Mouse (Mus musculus) ES-Bruce4 (cell line): ENCODE measurements at regions not wholly inside any gene's neighbourhood (a gene's known extent, or its start where the extent isn't known, plus 50 kb on each side); places are given as distances from the start of the nearest gene placed in this dataset.

Experiments
- H3K27ac ChIP-seq: 2 replicates; pipeline ENCODE4 v1.5.1; 2012; ENCODE audit warnings: low read length, inconsistent platforms; ENCODE audit not compliant: insufficient read depth
- H3K27me3 ChIP-seq: 2 replicates; pipeline ENCODE4 v1.6.1; 2012; ENCODE audit warnings: mild to moderate bottlenecking, low read length, inconsistent platforms; ENCODE audit not compliant: control insufficient read depth, poor library complexity, insufficient read depth, severe bottlenecking
- H3K36me3 ChIP-seq: 2 replicates; pipeline ENCODE4 v1.6.1; 2012; ENCODE audit warnings: inconsistent platforms, mild to moderate bottlenecking, low read length, moderate library complexity; ENCODE audit not compliant: control insufficient read depth, poor library complexity, insufficient read depth, severe bottlenecking
- H3K4me1 ChIP-seq: one replicate; pipeline ENCODE4 v1.8.1; 2011; ENCODE audit warnings: low read length; ENCODE audit not compliant: control insufficient read depth, insufficient read depth
- H3K4me3 ChIP-seq: 2 replicates; pipeline ENCODE4 v1.5.1; 2011; ENCODE audit warnings: low read depth, mild to moderate bottlenecking, low read length
- H3K9ac ChIP-seq: 2 replicates; pipeline ENCODE4 v1.6.1; 2012; ENCODE audit warnings: low read depth, mild to moderate bottlenecking, inconsistent platforms; ENCODE audit not compliant: poor library complexity, severe bottlenecking
- H3K9me3 ChIP-seq: replicated peaks from 2 replicates; pipeline ENCODE4 v1.6.1; 2012; ENCODE audit warnings: mild to moderate bottlenecking, low read length, inconsistent platforms; ENCODE audit not compliant: control insufficient read depth, poor library complexity, insufficient read depth, severe bottlenecking
- CTCF ChIP-seq: IDR thresholded peaks from one replicate; pipeline ENCODE4 v1.8.1; 2011; ENCODE audit warnings: low read depth, low read length
- EP300 ChIP-seq: IDR thresholded peaks from 2 replicates; pipeline ENCODE4 v1.6.1; 2011; ENCODE audit warnings: low read depth, low read length; ENCODE audit not compliant: insufficient read depth
- POLR2A ChIP-seq: IDR thresholded peaks from one replicate; pipeline ENCODE4 v1.8.1; 2011; ENCODE audit warnings: low read length; ENCODE audit not compliant: insufficient read depth

DNA sequence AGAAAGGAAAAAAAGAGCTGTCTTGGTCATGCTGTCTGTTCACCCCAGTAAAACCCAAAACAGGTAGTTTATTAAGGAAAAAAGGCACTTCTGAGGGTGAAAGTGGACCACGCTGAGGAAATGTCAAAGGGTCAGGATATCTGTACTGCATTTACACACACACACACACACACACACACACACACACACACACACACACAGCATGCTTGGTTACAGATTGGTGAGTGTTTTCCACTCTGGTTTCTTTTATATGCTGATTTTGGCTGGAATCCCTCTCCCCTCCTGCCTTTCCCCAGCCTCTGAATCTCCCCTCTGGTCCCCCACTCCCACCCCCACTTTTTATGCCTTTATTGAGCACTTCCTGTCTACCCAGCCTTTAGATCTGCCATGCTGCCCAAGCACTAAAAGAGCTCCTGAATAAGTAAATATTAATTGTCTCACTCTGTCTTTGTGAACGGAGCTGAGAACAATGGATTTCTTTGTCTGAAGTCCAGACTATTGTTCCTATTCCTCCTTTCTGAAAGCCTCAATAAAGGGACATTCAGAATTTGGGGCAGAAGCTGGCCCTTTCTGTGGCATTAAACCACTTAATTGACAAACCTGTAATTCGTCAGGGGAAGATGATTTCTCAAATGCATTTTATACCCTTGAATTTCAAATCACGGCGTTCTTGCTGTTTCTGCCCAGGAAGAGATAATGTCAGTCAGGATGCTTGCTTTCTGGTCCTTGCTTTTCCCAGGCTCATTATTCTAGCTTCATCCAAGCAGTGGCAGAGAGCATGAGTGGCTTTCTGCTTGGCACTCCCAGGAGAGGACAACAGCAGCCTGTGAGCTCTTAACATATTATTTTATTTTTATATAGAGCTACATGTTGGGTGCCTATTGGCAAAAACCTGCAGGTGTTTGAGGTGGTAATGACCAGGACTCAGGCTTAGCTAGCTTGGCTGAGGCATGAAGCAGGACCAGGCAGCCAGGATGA, 187.8 kb downstream of the Zfp619 start:
- peaks cover 1% of the 10 kb centered on the region for H3K4me1 ChIP-seq
- no peak overlapping the region for H3K9ac ChIP-seq
- no peaks in the 10 kb centered on the region for H3K36me3 ChIP-seq
- H3K27me3 ChIP-seq: no peaks in the 10 kb centered on the region
- no peak for TF ChIP-seq POLR2A
- TF ChIP-seq CTCF: no peak
- no peak for TF ChIP-seq EP300
- H3K9me3 ChIP-seq: no peaks in the 10 kb centered on the region
- no peak overlapping the region for H3K4me3 ChIP-seq
- no peak overlapping the region for H3K27ac ChIP-seq

DNA sequence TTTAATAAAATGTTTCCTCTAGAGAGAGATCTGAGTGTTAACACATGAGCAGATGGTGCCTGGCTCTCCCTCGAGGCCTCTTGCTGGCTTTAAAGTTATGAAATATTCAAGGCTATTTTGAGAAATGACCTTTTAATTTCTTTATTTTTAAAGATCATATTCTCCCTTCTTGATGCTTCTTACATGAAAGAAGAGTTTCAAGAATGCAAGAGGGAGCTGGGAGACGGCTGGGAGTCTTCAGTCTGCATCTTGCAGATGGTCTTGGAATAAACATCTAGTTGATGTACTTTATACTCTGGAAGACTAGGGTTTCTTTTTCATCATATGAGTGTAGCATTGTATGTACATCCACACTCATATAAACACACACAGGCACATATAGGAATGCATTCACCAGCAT, 189.0 kb downstream of the Zfp619 start:
- Histone ChIP-seq H3K9ac (no peak overlapping the region), H3K27ac (no peak overlapping the region), H3K4me3 (no peak overlapping the region), H3K9me3 (no peaks in the 10 kb centered on the region), H3K4me1 (peaks cover 1% of the 10 kb centered on the region), H3K36me3 (no peaks in the 10 kb centered on the region), H3K27me3 (no peaks in the 10 kb centered on the region)
- TF ChIP-seq CTCF (no peak), EP300 (no peak), POLR2A (no peak)

DNA sequence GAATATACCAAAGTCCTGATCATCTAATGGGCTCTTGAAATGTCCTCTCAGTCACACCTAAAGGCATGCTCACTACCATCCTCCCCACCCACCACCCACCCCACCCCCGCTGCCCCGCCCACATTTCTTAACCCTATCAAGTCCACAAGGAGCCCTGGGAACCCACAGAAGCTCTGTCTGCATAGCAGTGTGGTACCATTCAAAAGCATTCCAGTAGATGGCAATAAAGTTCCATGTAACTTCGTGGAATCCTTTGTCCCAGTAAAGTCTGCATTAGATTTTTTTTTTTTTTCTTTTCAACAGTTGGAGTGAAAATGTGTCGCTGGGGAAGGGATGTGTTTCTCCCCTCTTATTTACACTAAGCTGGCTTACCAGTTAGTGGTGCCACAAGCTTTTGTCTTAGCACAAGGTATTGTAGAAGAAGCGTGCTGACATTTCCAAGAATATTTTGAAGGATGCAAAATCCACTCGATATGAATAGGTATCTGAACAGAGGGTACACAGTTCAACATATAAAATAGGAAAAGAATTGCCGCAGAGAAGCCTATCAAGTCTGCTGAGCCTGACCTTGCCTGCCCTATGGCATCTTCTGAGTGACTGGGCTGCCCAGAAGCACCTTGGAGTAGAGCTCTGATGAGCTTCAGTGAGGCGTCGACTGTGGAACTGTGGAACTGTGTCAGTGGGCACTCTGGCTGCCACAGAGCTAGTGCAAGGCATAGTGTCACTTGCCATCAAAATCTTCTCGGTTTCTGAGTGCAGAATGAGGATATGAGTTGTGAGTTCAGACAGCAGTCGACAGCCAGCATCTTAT, 199.0 kb downstream of the Zfp619 start:
- H3K4me3 ChIP-seq: no peak overlapping the region
- no peak overlapping the region for H3K27ac ChIP-seq
- no peaks in the 10 kb centered on the region for H3K9me3 ChIP-seq
- H3K9ac ChIP-seq: no peak overlapping the region
- H3K4me1 ChIP-seq: no peaks in the 10 kb centered on the region
- no peaks in the 10 kb centered on the region; the same call in 1 of the 2 replicates for H3K27me3 ChIP-seq
- no peaks in the 10 kb centered on the region for H3K36me3 ChIP-seq
- no peak for TF ChIP-seq EP300
- TF ChIP-seq CTCF: no peak
- no peak for TF ChIP-seq POLR2A

DNA sequence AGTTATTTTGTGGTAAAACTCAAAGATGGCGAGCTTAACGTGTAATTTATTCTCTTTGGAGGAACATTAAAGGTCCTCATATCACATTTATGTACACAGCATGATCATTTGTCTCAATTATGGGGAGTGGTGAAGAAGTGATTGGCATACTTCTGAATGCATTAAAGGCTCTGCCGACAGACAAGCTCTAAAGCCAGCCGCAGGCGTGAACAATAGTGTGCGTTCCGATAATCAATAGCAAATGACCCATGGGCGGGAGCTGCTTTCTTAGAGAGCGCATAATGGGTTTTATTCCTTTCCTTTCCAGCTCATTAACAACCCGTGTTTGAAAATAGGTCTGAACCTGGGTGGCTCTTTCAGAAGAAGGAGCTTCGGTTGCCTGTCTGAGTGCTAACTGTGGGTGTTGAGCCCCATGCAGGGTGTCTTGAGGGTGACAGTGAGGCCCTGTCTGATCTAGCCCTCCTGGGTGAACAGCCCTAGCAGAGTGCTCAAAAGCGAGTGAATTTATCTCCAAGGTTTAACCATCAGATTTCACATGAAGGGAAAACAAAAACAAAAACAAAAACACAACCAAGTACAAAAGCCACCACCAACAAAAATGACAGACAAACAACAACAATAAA, 210.5 kb downstream of the Zfp619 start:
- Histone ChIP-seq H3K27me3 (no peaks in the 10 kb centered on the region), H3K27ac (no peak overlapping the region)

DNA sequence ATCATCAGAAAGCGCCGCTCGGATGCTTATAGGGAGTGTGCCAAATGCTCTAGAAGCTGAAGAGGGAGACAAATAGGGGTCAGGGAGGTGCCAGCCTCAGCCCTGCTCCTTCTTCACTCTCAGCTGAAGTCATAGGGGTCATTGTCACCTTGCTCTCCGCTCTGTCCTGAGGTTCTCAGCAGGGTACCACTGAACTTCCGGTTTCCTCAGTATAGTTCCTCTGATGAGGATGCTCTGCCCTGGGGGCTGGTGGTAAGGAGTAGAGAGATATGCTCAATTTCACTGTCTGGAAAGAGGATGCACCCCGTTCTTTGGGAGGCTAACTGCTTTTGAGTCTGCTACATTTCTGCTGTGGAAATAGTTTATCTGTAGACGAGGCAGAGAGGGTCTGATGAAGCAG, 211.4 kb downstream of the Zfp619 start:
- H3K9me3 ChIP-seq: no peaks in the 10 kb centered on the region
- no peak overlapping the region for H3K27ac ChIP-seq
- no peaks in the 10 kb centered on the region for H3K27me3 ChIP-seq
- H3K36me3 ChIP-seq: no peaks in the 10 kb centered on the region
- TF ChIP-seq CTCF (no peak), EP300 (no peak), POLR2A (no peak)
- H3K4me3 ChIP-seq: no peak overlapping the region
- H3K4me1 ChIP-seq: no peaks in the 10 kb centered on the region
- no peak overlapping the region for H3K9ac ChIP-seq

More for the DNA sequence above, 210.5 kb downstream of the Zfp619 start:
- no peak overlapping the region for H3K4me3 ChIP-seq
- H3K36me3 ChIP-seq: no peaks in the 10 kb centered on the region
- no peak for TF ChIP-seq EP300
- no peak for TF ChIP-seq POLR2A
- TF ChIP-seq CTCF: no peak
- no peaks in the 10 kb centered on the region for H3K9me3 ChIP-seq
- no peak overlapping the region for H3K9ac ChIP-seq
- no peaks in the 10 kb centered on the region for H3K4me1 ChIP-seq
